Mouse (Mus musculus): ENCODE measurements around the gene Arhgap42.

DNA sequence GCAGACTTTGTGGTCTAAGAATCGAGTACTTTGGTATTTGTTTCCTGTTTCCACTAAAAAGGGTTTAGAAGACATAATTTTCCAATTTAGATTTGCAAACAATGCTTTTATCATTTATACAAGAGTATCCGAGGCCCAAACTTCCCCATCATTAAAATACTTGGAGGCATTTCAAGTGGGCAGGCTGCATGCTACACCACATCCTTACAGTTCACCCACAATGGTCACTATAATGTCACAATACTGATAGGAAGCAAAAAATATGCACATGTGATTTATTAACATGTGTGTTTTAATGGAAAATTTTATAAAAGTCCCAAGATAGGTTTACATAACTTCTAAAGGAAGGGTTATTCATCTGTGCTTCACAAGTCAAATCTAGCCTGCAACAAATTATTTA is 242.4 kb downstream of the Arhgap42 start:
- TF ChIP-seq CEBPB (IDR thresholded peaks at IDR 0.05; ENCODE audit: insufficient read depth, poor library complexity, severe bottlenecking): no peak
- no peak for TF ChIP-seq TCF3 (IDR thresholded peaks at IDR 0.05; ENCODE audit: insufficient read length, low read depth)
- no peak for TF ChIP-seq MYOD1 (IDR thresholded peaks at IDR 0.05; ENCODE audit: control insufficient read depth in 1 of 3, insufficient read length in 2 of 3, low read depth in 2 of 3)
- no peak for TF ChIP-seq USF1 (IDR thresholded peaks at IDR 0.05; ENCODE audit: low read depth)
- TF ChIP-seq POLR2A (IDR thresholded peaks at IDR 0.05; ENCODE audit: insufficient read length, low read depth): no peak
- TF ChIP-seq MAX (IDR thresholded peaks at IDR 0.05; ENCODE audit: low read depth): no peak
- no peak for TF ChIP-seq POLR2AphosphoS2 (IDR thresholded peaks at IDR 0.05; ENCODE audit: insufficient read length, low read depth)
- TF ChIP-seq TCF12 (IDR thresholded peaks at IDR 0.05; ENCODE audit: insufficient read depth, poor library complexity, severe bottlenecking): no peak
- no peak for TF ChIP-seq E2F4 (IDR thresholded peaks at IDR 0.05; ENCODE audit: insufficient read depth)
- no peak for TF ChIP-seq SRF (IDR thresholded peaks at IDR 0.05; ENCODE audit: control insufficient read depth, insufficient read length, low read depth)

Data from myocyte (in vitro differentiated cells).